Mouse (Mus musculus): ENCODE data around the gene Atg3.

- TF ChIP-seq CTCF (conservative IDR thresholded peaks at IDR 0.05; ENCODE audit: low read length) = peak; percentile 94
- TF ChIP-seq NANOG (IDR thresholded peaks at IDR 0.05; ENCODE audit: borderline replicate concordance, low read length) = no peak
- TF ChIP-seq POU5F1 (IDR thresholded peaks at IDR 0.05; ENCODE audit: borderline replicate concordance, low read length) = no peak
Observed at GRCm38 (mm10) chr16:45192613-45193012, 34.0 kb downstream of the Atg3 start.
